Mouse (Mus musculus) T-helper 1 cell (primary cell): ENCODE measurements at regions not wholly inside any gene's neighbourhood (a gene's known extent, or its start where the extent isn't known, plus 50 kb on each side); places are given as distances from the start of the nearest gene placed in this dataset.

Source experiments
- in situ Hi-C: fragments of 300-600 bp; cut with MboI, MseI; formaldehyde crosslinking; loops from one replicate; pipeline ENCODE4 v1.15.1; 2025; ENCODE audit warnings: high pct_unique_total_duplicates

DNA sequence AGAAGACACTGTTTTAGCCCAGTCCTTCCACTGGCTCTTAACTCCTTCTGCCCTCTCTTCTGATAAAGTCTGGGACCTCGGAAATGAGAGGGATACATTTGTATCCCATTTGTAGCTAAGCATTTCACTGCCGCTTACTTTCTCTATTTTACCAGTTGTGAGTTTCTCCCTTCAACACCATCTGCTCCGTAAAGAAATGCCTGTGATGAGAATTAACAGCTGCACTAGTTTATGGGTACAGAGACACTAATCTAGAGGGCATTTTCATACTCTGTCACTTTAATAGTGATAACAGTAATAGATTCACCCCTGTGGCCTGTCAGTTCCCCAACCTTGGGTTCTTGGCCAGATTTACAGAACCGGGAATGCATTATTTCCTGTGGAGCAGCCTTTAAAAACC, 300.2 kb downstream of the Sox4 start:
- in situ Hi-C loops = no loop called here

DNA sequence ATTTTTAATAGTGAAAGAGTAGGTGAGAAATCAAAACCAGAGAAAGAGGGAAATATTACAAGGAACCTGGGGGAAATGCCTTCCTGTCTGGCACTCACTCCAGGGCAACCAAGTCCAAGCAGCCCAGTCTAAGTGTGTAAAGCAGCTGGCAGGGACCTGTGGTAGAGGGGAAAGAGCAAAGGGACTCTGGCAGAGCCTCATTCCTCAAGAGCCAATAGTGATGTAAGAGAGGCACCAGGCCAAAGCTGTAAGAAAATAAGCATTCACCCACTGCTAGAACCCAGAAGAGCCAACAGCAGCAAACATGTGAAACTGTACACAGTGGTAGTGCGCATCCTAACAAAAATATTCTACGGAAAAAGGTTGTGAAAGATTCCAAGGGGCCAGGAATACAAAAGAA, 301.7 kb downstream of the Sox4 start:
- in situ Hi-C loops = no loop called here

DNA sequence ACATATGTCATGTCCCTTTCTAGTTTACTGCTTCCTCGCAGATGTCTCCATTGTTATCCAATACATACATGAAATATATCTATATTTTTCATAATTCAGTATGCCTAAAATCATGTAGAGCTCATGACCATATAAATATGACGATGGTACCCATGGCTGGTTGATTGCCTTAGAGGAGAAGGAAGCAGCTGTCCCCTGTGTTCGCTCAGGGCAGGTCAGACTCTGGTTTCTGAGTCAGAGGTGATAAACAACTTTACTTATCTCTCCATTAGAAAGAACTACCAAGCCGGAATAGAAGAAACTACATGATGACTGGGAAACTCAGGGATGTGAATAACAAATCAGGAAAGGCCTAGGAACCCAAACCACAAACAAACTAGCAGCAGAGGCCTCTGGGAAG, 307.6 kb downstream of the Sox4 start:
- in situ Hi-C loops = no loop called here

DNA sequence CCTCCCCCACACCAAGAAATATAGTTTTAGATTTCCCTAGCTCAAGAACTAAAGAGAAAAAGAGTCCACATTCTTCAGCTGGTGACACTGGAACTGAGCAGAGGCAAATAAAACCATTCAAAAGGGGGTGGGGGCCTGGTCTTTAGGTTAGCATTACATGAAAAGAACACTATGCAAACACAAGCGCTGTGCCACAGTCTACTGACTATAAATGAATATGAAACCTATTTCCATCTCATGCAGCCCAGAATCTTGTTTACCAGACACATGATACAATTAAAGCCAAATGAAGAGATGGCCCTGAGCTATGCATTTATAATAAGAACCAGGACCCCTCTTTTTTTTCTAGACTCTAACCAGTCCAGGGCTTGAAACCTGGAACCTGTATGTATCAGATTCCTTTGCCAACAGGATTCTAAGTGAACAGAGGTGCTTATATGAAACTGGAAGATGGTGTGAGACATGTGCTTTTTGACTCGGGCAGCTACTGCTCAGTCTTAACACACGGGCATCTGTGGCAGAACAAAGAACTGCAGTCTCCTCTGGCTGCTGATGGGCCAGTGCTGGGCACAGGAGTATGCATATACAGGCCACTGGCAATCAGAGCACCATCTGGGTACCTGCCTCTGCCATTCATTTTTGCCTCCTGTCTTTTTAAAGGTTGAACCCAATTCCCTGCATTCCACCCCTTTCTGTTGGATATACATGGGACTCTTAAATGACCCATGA, 308.5 kb downstream of the Sox4 start:
- in situ Hi-C loops = no loop called here

DNA sequence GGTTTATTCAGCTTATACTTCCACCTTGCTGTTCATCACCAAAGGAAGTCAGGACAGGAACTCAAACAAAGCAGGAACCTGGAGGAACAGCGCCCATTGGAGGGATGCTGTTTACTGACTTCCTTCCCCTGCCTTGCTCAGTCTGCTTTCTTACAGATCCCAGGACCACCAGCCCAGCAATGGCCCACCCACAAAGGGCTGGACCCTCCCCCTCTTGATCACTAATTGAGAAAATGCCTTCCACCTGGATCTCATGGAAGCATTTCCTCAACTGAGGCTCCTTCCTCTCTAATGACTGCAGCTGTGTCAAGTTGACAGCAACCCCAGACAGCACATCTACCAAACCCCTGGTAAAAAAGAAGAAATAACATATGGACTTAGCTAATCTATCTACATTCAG, 312.7 kb downstream of the Sox4 start:
- in situ Hi-C loops = no loop called here

DNA sequence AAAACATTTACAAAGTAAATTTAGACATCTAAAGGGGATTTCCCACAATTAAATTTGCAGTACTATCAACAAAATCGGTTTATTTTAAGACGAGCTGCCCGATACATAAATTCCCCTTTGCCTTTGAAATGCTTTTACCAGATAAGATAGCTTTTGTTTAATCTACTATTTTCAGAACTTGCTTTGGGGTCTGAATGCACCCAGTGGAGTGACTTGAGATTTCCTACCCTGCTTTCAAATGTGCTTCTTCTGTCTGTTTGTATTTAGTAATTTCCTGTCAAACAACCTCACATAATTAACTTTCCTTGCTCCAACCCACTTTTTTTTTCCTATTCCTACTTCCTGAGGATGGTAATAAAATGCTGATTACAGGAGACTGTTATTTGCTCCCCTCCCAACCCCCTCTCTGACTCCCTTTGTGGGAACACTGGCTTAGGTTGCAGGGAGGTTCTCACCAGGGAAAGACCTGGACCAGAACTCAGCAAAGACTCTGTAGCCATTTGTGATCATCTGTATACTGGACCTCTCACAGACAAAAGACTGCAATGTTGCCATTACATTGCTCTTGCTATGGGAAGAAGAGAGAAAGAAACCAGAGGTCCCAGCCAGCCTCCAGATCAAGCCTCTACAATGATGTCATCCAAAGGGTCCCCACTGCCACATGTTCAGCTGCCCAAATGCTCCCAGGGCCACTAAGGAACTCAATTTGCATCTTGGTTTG, 318.1 kb downstream of the Sox4 start:
- in situ Hi-C loops = no loop called here

DNA sequence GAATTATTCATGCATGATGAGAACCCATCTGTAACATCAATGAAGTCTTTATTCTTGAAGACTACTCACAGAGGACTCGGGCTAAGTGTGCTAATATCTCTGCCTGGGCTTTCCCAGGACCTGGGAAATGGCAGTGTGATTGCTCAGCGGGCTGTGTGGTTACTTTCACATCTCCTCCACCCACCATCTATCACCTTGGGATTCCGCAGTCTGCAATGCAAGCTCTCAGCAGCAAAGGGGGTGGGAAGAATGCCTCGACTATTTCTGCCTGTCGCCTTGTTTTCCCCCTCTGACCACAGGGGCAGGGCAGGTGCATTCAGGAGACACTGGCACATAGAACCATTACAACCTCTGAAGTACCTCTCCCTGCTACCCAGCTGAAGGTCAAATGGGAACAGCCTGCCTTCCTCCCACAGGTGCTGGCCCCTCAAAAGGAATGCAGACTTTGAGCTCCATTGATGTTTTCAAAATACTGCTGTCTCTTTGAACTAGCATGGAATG, 319.9 kb downstream of the Sox4 start:
- in situ Hi-C loops = no loop called here

DNA sequence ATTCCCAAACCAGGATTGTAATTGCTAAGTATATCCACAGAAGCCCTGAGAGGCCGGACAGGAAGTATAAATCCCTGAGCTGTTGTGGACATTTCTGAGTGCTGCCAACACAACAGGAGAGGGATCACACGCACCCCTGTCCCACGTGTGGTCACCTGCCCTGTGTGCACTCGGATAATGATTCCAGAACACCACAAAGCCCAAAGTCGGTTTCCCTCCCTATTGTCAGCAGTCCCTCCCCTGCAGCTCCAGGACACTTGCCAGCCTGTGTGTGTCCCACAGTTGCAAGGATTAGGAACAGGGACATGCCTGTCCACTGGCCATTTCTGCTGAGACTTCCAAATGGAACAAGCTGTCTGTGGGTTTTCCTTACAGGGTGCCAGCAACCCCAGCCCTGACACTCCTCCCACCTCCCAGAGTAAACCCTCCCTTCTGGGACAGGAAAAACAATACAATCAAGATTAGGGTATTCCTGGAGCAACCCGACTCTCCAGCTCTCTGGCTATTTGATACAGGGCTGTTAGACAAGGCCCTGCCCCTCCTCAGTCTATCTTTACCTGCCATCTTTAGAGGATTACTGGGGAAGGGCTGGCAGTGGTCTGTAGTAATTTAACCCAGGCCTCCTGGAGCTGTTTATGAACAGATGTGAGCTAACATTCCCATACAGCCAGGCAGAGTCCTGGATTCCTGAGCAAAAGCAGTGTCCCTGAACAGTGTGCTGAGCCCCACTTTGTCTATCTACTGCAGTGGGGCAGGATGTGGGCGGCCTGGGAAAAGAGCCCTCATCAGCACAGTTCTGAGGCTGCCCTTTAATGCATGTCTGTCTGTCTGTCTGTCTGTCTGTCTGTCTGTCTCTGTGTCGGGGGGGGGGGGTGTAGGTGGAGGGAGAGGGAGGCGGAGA, 323.8 kb downstream of the Sox4 start:
- in situ Hi-C loops = no loop called here

DNA sequence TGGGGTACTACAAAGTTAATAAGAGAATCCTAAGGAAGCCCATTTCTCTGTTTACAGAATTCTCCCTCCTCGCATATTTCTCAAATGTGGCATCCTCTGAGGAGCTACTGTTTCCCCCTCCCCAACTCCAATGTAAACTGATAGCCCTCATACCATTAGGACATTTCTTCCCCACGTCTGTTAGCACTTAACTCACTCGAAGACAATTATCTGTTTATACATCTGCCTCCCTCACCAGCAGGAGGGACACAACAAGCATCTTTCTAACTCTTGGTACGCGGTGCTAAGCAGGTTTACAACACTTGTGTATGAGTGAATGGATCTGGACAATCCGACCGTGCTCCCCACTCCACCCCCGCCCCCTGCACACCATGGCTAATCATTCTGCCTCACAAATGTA, 324.8 kb downstream of the Sox4 start:
- in situ Hi-C loops = no loop called here

DNA sequence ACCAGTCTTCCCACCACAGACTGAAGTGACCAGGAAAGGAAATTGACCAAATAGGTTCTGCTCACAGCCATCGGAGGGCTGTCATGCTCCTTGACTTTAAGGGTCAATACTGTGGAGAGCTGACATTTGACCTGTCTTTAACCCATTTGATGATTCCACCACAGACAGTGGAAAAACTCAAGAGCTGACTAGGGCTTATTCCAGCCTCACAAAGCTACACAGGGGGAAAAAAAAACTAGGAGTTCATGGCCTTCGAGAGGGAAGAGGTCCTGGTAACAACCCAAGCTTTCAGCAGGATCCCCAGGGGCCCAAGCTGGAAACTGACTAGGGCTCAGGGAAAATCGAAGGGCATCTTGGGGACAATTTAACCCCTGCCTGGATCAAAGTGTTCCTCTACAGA, 334.6 kb downstream of the Sox4 start:
- in situ Hi-C loops = no loop called here

DNA sequence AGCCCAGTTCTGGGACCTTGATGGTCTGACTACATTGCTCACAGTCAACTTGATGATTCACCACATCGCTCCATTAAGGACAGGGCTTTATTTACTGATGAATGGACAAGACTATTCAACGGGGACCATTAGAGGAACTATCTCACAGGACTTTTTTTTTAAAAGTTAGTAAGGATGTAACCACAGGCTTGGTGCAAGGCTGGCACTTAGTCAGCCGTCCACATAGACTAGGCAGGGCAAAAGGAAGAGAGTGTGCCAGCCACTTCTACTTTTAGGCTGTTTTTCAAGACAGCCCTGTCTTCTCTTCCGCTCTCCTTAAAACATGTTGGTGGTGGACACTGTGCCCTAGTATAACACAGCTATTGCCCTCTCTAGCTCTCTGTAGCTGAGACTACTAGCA, 336.0 kb downstream of the Sox4 start:
- in situ Hi-C loops = no loop called here

DNA sequence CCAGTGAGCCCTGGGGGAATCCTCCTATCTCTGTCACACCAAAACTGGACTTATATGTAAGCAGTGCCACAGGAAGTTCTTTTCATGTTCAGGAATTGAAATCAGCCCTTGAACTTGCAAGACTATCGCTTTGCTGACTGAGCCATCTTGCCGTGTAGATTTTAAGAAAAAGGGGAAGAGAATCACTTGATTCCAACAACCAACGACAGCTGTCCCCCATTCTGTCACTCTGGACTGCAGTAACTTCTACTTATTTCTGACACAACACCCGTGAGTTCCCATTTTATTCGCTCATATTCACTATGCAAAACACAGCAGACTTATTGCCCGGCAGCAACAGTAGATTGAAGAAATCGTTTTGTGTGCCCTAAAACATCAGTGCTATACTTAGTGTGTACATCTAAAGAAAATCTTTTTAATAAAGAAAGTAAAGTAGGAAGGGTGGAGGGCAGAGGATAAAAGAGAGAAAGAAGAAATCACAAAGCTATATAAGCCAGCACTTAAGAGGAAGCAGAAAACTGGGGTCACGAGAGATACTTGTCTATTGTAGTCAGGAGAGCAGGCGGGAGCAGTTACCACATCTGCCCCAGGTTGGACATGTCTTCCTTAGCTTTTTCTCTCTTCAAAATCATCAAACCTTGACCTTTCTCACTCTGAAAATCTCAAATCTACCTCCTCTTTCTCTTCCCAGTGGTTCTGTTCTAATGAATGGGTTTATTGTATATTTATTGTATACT, 336.7 kb downstream of the Sox4 start:
- in situ Hi-C loops = no loop called here

DNA sequence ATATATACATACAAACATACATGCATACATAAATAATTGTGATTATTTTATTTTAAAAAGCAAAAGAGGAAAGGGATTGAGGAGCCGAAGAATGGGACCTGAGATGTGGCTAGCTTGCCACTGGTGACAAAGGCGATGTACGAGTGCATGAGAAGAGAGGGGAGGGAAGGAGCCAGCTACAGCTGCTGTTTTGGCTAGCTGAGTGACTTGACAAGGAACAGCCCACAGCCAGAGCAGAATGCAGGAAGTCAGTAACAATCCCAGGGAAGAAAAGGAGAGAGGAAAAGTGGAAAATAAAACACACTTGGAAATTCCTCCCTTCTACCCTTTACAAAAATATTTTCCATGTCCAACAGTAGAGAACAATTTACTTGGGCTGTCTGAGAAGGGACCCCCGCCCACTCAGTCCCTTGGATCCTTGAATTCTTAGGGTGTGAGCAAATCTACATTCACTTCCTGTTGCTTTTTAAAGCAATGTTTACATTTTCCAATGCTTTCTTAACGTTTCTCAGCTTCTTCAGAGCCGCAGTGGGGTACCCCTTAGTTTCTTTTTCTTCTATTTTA, 345.9 kb downstream of the Sox4 start:
- in situ Hi-C loops = no loop called here

DNA sequence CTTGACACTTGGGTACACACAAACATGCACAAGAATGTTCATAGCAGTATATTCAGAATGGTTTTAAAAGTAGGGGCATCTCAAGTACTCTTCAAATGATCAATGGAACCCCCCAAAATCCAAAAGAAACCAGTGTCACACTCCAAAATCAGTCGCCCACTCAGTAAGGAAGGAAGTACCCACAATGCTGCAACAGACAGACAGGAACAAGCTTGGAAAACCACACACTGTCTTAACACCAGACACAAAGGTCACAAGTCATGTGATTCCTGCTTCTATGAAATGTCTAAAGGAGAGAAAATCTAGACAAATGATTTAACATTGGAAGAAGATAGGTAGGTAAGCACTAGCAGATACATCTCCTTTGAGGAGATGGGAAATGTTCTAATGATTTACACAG, 346.9 kb downstream of the Sox4 start:
- in situ Hi-C loops = no loop called here

DNA sequence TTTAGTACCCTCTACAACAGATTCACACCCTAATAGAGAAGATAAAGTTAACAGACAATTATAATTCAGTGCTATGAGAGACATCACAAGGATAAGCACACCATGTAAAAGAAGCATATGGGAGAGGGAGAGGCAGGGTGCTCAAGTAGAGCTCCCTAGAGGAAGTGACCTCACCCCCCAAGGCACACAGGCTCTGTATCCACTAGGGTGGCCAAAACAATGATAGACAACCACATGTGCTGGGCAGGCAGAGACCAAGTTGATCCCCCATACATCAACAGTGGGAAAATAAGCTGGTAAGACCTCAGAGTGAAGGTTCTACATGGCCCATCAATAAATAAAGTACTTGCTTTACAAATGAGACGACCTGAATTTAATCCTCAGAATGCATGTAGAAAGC, 347.7 kb downstream of the Sox4 start:
- in situ Hi-C loops = no loop called here

DNA sequence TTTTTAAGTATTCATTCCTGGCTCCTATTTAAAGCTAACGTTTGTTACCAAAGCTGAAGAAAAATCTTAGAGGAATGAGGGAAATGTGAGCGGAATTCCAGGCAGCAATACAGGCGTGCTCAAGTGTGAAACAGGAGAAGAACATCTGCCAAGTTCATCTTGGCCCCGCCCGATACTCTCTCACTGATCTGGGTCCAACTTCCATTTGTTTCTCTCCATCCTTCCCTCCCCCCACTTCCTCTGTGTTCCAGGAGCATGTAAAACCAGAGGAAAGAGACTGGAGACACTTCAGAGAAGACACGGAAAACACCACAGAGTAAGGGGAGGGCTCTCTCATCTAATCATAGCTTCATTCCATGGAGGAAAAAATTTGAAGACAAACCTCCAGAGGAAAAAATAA, 346.7 kb downstream of the Gm11361 start:
- in situ Hi-C loops = no loop called here

DNA sequence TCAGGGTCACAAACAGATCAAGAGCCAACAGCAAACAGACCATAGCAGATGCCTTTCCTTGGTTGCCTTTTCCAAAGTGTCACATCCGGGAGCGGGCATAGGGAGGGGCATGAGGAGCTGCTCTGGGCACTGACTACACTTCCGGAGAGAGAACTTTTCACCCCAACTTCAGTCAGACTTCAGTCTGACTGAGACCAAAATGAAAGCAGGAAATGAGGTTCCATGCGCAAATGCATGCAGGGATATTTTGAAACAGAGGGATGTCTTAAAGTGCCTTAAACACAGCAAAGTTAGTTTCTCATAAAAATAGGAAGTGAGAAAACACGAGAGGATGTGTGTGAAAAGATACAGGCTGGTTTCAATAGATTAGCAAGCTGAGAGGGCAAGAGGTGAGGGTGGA, 343.5 kb downstream of the Gm11361 start:
- in situ Hi-C loops = no loop called here

DNA sequence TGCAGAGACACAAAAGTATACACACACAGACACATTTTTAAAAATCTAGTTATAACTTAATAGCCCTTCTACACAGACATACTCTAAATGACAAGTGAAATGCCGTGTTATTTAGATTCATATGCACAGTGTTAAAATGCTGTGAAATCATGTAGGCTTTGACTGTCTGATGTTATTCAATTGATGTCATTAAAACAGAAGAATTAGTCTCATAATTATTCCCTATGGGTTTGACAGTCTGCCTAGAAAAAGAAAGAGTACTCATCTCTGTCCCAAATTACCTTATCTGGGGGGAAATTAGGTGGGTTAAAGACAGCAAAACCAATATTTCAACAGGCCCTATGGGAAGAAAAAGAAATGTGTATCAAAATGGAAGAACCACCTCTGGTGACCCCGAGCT, 339.0 kb downstream of the Gm11361 start:
- in situ Hi-C loops = no loop called here

DNA sequence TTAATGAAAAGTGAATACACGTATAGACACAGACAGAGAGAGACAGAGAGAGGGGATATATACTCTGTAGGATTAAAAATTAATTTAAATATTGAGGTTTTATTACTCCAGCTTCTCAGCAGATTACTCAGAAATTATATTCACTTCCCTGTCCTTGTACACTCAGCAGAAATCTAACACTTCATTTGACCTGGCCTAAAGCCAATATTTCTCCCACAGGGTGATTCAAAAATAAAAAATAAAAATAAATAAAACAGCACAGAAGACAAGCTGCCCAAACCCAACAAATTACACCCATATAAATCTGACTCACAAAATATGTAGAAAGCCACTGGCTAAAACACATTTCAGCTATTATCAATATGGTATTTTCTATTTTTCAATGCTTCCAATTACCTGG, 334.8 kb downstream of the Gm11361 start:
- in situ Hi-C loops = no loop called here

DNA sequence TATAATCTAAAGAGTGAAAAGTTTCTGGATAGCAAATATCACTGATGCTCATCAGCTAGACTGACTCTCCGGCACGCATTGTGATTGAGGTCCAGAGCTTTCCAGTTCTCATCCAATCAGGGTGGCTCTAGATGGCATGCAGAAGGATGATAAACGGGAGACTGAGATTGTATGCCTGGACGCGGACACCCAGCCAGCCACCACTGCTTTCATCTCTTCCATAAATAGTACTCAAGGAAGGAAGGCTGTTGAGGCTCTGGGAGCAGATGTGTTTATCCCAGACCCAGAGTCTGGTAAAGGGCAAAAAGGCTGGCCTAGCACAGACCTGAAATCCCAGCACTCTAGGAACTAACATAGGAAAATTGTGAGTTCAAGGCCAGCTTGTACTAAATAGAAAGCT, 330.6 kb downstream of the Gm11361 start:
- in situ Hi-C loops = no loop called here

DNA sequence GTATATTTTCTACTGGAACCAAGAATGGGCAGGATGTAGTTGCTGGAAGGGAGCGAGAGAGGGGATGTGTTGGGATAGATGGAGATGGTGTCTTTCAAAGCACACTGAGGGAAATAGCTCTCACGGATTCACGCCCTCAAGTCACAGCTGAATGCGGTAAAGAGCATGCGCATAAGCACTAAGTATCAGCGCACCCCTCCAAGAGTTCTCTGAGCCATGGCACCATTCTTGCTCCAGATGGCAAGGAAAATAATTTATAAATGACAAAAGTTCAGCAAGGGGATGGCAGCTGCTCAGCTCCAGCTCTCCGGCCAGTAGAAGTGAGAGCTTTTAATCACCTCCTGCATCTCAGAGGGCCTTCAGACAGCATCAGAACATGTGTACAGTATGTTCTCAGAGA, 329.4 kb downstream of the Gm11361 start:
- in situ Hi-C loops = no loop called here
